Mouse (Mus musculus) T-helper 2 cell (primary cell): Measurements from ENCODE around the gene Tesk1.
"Not testable (repeated sequence)": the region's sequence is repeated elsewhere in the genome, so short reads cannot be mapped to it uniquely, and the experiment has no call there.

ENCODE experiments used
- in situ Hi-C: fragments of 300-600 bp; cut with MboI, MseI; formaldehyde crosslinking; loops from one replicate; pipeline ENCODE4 v1.15.1; 2025; ENCODE audit warnings: high pct_unique_total_duplicates

Tesk1 gene

DNA sequence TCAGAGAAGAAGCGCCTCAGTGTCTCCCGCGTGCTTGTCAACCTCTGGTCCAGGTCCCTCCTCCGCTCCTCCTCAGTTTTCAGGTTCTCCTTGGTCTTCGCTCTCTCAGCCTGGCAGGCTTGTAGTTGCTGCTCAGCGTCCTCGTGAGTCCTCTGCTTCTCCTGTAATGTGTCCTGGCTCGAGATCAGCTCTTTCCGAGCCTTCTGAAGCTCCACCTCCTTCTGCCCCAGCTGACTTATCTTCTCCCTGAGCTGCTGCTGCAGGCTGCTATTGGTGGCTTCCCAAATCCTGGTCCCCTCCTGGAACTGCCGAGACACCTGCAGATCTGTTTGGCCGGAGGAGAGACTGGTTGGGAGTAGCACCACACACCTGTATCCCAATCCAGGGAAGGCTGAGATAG lies 10.6 kb downstream of the Tesk1 start:
- in situ Hi-C loops, result no loop called here

DNA sequence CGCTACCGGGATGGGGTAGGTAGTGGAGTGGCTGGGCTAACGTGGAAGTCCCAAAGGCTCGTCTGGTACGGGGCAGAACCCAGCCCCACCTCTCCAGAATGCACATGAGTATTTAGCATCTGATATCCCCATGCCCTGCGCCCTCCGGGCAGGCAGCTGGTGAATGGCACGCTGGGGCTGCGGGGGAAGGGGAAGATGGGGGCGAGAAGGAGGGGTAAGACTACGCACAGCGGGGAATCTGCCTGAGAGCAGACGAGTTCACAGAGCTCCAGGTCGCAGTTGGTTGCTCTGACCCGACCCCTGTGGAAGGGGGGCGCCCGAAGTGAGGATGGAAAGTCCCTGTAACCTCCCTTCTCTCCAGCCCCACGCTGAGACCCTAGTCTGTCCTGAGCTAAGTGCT lies 11.7 kb downstream of the Tesk1 start:
- in situ Hi-C loops, result no loop called here

DNA sequence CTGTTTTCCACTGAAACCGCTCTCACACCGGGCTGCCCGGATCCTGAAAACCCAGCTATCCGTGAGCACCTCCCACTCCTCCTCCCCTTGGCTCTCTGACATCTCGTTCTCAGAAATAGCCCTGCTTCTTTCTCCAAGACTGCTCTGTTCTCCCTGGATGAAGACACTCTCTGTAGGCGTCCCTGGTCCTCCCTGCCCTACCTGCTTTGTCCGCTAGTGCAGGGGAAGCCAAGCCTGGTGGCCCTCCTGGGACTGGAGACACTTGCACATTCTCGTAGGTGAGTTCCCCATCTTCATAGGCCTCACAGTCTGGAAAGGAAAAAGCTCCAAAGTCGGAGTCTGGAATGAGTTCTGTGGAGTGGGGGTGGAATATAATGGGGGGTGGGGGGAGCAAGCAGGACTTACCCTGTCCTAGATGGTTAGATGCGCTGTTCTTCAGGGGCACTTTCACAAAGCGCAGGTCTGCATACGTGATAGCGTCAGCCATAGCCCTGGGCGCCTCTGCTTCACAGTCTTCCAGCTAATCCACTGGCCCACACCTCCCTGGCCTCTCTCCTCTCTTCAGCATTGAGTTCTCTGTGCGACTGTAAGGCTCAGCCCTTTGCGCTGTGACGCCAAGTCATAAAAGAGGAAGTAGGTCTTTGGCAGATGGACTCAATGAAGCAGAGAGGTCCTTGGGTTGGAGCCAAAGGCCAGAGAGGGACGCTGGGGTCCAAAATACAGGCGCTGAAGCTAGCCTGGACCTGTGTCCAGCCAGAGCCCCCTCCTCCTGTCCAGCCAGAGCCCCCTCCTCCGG lies 12.5 kb downstream of the Tesk1 start, which contains the start of gene Cd72:
Gene Cd72 (minus strand): TSS at position 588 of the 796 bp plus-strand sequence.
- in situ Hi-C loops, result no loop called here

DNA sequence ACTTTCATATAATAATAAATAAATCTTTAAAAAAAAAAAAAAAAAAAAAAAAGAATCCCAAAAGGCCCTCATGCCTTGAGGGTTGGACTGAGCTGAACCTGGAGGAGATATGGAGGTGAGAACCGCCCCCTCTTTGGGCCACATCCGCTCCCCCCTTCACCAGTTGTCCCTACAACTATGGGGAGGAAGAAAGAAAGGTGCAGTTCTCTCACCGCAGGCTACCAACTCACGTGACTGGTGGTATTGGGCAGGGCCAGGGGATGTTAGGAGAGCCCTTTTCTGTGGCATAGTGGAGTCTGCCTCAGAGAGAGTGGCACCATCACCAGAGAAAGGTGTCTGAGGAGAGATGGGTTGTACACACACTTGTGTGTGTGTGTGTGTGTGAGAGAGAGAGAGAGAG lies 14.7 kb downstream of the Tesk1 start:
- in situ Hi-C loops, result no loop called here

DNA sequence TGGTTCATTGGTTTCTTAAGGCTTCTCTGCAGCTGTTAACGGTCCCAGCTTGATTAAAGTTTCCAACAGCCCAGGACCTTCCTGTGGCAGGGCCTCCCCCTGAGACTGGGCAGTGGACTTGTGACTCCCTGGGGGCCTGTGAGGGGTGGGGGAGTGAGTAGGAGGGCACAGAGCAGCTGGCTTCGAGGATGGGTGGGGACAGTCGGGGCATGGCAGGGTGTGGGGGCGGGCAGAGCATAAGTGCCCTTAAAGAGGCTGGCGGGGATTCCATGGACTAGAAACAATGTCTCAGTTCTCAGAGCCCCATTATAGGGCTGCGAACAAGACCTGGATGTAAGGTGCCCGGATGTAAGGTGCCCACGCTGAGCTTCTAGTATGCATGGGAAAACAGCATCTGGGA lies 15.4 kb downstream of the Tesk1 start:
- in situ Hi-C loops, result no loop called here

DNA sequence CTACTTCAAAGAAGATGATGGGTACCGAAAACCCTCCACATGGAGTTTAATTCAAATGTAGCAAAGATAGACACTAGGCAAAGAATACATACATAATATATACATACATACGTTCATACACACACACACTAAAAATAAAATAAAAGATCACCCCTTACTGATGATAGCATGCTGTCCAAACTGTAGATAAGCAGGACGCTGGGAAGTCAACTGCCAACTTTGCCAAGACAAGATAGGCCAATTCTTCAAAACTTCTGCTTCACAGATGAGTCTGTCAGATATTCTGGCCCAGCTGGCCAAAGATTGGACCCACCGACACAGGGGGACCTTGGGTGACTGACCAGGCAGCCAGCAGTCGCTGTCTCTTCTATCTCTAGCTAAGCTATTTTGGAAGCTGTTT lies 21.4 kb downstream of the Tesk1 start:
- in situ Hi-C loops, result no loop called here

DNA sequence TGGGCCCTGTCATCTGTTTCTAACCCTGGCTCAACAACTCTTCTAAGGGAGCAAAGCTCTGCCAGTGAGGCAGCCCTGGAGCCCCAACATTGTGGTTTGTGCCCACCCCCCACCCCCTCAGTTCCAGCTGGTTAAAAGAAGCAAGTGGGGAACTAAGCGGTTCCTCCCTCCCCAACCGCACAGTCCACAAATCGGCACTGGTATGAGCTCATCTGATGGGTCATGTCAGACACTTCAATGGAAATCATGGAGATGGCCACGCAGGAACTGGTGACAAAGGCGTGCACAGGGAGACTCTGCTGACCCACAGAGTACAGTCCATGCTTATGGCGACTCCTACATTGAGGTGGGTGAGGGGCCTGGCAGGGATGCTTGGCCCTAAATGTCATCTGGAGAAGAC lies 24.2 kb downstream of the Tesk1 start:
- in situ Hi-C loops, result no loop called here

DNA sequence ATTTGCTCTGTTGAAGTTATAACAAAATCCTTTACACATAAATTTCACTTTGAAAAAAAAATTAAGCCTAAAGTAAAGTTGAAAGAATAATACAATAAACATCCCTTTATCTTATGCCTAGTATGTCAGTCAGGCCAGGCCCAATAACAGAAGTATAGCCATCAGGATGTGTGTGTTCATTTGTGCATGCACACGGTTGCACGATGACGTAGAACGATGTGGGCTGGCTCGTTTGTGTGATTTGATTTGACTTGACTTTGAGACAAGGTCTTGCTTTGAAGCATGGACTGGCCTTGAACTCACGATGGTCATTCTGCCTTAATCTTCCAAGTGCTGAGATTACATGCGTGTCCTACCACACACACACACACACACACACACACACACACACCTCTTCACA lies 25.1 kb downstream of the Tesk1 start:
- in situ Hi-C loops, result no loop called here

DNA sequence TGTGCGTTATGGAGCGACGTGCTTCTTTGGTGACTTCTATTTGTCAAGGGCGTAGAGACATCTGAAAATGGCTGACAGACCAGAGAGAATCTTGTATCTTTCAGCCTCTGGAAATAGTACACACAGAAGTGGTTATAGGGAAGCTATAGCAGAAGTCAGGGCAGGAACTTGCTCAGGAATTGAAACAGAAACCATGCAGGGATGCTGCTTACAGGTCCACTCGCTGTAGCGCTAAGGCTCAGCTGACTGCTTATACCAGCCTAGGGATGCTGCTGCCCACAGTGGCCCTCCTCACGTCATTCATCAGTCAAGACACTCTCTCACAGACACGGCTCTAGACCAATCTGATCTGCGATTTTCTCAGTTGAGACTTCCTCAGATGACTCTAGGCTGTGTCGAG lies 28.6 kb downstream of the Tesk1 start:
- in situ Hi-C loops, result no loop called here

DNA sequence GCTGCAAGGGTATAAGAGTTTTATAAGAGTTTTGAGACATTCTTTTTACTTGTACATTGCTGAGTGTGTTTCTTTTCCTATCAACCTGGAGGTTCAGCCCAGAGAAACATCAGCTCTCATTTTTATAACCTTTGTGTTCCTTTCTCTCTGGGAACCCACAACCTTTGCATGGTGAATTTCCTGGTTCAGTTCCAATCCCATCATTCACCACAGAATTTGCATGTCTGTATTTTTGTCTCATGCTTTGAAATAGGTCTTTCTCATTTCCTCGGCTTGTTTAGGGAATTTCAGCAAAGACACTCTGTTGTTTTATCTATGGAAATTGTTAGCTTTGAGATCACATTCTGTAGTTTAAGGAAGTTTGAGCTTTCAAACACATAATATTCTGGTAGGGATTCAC lies 31.9 kb downstream of the Tesk1 start:
- in situ Hi-C loops, result no loop called here

DNA sequence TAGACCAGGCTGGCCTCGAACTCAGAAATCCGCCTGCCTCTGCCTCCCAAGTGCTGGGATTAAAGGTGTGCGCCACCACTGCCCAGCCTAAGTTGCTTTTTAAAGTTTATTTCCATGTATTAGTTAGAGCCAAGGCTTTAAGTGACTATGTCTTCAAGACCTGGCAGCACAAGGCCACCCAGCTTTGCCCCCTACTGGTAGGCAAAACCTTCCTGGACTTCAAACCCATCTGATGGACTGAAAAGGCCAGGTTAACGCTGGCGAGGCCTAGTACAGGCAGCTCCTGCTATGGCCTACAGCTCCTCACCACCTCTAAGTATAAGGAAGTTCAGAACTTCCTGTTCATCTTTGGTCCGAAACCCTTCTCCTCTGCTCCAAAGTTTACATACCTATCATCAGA lies 34.9 kb downstream of the Tesk1 start:
- in situ Hi-C loops, result no loop called here

DNA sequence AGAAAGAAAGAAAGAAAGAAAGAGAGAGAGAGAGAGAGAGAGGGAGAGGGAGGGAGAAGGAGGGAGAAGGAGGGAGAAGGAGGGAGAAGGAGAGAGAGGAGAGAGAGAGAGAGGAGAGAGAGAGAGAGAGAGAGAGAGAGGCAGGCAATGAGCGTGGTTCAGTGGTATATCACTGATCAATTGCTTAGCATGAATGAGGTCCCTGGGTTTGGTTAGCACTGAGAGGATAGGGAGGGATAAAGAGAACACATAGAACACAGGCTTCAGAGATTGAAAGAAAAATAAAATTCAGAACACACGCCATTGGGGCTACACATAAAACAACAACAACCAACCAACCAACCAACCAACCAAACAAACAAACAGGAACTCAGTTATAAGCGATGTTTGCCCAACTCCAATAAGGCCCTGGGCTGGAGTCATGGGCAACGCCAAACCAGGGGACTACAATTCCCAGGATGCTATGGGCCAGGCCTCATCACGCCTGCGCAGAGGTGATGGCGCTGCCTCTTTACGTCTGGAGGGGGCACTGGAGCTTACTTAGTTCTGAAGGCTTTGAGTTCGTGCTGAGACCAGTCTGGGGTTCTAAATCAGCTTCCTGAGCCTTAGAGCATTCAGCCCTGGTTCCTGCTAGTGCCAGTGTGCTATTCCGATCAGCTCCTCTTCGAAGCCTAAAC lies 36.3 kb downstream of the Tesk1 start:
- in situ Hi-C loops, result no loop called here

DNA sequence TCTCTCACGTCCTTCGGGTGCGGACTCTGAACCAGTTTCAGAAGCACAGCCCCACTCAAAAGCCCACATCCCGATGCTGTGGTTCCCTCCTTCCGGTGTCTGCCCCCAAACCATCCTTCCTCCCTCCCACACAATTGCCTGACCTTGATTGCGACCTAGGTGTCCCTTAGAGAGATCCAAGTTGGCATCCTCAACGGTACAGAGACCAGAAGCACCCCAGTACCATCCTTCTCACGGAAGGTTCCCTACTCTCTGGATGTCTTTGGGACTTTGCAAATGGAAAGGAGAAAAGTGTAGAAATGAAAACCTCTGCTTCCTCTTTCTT lies 36.8 kb downstream of the Tesk1 start:
- in situ Hi-C loops, result no loop called here

DNA sequence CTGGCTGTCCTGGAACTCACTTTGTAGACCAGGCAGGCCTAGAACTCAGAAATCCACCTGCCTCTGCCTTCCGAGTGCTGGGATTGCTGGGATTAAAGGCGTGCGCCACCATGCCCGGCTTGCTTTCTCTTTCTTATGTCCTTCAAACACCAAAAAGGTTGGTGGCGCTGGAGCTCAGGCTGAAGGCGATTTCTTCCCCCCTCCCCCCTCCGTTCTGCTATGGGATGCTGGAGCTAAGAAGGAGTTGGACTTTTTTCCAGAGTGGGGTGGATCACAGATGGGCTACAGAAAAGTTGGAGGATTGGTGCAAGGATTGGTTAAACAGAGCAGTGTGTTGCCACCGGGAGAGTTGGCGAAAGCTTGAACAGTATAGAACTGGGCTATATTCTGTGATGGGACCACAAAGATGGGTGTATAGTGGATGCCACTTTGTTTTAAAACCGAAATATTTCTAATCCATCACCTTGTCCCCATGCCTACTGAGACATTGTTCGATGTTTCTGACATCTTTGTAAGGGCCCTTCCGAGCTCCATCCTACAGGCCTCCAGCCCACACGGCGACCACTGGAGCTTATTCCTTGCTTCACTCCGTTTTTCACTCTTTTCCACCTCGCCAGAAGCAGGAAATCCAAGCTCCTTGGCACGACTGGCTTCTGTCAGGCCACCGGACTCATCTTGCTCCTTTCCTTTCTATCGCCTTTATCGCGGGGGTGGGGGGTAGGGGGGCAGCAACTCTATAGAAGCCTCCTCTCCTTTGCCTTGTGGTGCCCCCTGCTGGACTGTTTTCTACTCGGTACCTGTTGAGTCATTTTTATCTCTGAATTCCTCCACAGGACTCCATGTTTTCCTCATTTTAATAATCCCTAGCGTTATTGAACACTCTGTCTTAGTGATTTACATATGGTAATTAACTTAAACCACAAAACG lies 37.4 kb downstream of the Tesk1 start:
- in situ Hi-C loops, result no loop called here

DNA sequence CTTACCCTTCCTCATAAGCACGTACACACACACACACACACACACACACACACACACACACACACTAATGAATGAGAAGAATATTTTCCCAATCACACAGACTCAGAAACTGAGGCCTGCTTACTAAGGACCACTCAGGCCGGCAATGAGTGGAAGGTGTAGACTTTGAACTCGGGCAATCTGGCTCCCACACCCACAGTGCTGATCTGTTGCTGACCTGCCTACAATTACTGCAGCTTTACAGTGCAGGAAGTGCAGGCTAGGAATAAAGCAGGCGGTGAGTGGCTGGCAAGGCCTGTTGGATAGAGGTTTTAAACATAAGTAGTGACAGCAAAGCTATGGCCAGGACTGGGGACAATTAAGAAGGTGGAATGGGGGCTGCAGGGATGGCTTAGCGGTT lies 39.2 kb downstream of the Tesk1 start:
- in situ Hi-C loops, result loop anchor here (5.0 kb wide), 1 partner anchor 39 kb away; the partner anchor contains the start of gene Tesk1

DNA sequence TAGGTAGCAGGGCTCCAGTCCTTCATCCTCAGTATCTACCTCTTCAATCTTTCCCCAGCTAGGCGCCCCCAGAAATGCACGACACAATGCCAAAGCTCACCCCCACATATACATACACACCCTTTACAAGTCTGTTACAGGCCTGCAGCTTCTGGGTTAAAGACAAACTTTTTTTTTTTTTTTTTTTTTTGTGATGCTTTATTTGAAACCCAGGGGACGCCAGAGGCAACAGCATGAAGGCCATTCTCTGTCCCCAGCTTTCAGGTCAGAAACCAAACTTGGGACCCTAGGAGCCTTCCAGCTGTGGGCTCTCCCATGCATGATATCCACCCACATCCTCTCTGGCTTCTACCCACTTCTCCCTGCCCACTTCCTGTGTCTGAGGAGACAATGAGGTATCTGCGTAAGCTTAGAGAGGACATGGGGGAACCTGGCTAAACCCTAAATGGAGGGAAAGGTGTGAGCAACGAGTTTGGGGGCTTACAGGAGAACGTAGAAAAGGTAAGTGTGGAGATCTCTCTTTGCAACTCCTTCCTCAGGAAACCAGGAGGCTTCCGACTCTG lies 40.2 kb downstream of the Tesk1 start:
- in situ Hi-C loops, result loop anchor here (5.0 kb wide), 1 partner anchor 40 kb away; the partner anchor contains the start of gene Tesk1

DNA sequence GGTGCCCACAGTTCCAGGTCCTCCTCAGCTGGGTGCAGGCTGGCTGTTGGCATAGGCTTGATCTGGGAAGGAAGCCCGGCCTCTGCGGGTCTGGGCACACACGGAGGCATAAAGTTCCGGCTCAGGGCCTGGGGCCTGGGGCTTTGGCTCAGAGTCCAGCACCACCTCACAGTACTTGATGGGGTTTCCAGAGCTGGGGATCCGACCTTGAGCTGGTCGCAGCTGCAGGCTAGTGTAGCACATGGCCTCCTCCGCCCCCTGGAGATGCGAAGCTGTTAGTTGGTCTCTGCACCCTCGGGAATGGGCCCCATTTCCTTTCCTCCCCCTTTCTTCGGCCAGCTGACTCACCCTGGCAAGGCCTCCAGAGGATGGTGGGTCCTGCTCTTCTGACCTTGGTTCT lies 40.9 kb downstream of the Tesk1 start:
- in situ Hi-C loops, result loop anchor here (5.0 kb wide), 1 partner anchor 40 kb away; the partner anchor contains the start of gene Tesk1

DNA sequence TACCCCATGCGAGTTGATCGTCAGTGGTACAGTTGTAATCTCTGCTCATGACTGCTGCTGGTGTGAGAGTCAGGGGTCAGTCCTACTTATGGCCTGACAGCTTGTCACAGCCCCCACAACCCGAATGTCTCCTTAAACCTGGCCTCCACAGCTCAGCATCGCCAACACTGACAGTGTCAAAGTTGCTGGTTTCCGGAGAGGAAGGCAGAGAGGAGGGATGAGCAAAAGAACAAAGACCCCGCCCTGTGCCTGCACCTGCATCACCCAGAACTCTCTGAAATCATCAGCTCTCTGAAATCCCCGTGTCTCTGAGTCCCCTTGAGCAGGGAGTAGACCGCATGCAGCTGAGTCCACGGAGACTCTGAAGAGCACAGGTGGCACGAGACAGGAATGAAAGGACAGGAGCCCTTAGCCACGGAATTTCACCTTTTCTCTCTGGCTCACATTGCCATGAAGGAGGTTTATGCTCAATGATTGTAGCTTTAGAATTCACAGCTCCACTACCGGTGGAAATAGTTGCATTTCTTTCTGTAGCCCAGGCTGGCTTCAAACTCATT lies 41.9 kb downstream of the Tesk1 start, which contains the start of gene Sit1:
Gene Sit1 (minus strand): TSS at position 200 of the 557 bp plus-strand sequence.
- in situ Hi-C loops, result loop anchor here (5.0 kb wide), 1 partner anchor 41 kb away; the partner anchor contains the start of gene Tesk1

DNA sequence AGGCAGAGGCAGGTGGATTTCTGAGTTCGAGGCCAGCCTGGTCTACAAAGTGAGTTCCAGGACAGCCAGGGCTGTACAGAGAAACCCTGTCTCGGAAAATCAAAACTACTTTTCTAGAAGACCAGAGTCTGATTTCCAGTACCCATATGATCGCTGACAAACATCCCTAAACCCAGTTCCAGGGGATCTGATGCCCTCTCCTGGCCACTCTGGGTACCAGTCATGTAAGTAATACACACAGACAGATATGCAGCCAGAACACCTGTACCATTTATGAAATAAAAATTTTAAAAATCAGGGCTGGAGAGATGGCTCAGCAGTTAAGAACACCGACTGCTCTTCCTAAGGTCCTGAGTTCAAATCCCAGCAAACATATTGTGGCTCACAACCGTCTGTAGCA lies 43.9 kb downstream of the Tesk1 start:
- in situ Hi-C loops, result not testable (repeated sequence)

DNA sequence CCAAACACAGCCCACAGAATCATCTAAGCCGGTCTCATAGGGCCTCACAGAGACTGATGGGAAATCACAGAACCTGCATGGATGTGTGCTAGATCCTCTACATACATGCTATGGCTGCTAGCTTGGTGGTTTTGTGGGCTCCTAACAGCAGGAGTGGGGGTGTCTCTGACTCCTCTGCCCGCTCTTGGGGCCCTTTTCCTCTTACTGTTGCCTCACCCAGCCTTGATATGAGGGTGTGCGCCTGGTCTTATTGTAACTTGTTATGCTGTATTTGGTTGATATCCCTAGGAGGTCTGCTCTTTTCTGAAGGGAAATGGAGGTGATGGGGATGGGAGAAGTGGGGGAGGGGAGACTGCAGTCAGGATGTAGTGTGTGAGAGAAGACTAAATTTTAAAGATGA lies 47.9 kb downstream of the Tesk1 start:
- in situ Hi-C loops, result no loop called here

DNA sequence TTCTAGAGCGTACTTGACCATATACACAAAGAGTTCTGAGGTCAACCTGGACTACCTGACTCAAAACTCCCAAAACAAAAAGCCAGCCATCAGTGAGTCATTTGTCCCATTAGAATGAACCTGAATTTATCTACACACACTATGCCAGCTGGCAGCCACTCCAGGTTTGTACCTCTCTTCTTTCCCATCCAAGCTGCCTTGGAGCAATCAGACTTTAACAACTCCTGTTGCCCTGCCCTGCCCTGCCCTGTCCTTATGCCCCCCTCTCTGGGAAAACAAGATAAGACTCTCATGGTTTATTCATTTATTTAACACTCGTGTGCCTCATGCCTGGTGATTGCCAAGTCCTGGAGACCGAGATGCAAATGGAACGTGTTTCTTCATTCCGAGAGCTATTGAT lies 49.1 kb downstream of the Tesk1 start:
- in situ Hi-C loops, result no loop called here
